Mouse (Mus musculus): ENCODE measurements at regions not wholly inside any gene's neighbourhood (a gene's known extent, or its start where the extent isn't known, plus 50 kb on each side); places are given as distances from the start of the nearest gene placed in this dataset.

DNA sequence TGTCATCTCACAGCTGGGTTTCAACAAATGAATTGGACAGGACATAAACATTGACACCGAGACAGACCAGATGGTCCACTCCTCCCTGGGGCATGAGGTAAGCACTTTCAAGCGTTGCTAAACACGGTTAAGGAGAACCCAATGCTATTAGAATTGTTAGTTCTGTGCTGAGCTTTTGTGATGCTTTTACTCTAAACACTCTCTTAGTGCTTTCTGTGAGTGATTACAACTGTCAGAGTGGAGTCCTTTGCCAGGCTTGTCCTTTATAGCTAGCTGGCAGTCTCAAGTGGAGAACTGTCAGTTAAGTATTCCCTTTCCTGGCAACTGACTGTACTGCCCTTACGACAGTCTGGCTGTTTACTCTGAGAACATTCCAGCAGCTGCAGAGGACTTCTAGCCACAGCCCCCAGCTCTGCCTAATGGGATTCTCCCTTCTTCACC lies 95.6 kb upstream of the Ccng1 start:
- Histone ChIP-seq H3K27ac (replicated peaks) (no peak overlapping the region), H3K36me3 (no peaks in the 10 kb centered on the region), H3K9me3 (replicated peaks) (no peaks in the 10 kb centered on the region), H3K27me3 (replicated peaks) (no peaks in the 10 kb centered on the region), H3K4me1 (no peaks in the 10 kb centered on the region), H3K4me3 (replicated peaks) (no peak overlapping the region), H3K4me2 (no peak overlapping the region), H3K9ac (replicated peaks) (no peak overlapping the region)
- WGBS = 45% methylated on average over 4 of the region's 4 CpGs
- peak; percentile 41 for ATAC-seq (ENCODE audit: low FRiP score)

DNA sequence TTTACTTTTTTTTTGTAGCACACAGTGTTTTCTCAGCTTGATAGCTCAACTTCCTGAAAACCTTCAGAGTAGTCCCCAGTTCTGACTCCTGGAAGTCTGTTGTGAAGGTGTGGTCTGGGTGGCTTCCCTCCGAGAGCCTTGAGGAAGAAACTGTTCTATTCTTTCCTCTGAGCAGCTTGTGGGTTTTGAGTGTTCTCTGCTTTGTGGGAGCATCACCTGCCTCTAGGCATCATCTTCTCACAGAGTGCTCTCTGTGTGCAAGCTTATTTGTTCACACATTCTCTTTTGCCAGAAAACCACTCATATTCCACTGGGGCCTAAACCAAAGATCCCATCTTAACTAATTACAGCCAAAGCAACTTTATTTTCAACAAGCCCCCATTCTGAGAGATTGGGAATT lies 91.5 kb upstream of the Ccng1 start:
- H3K9me3 ChIP-seq (replicated peaks) = no peaks in the 10 kb centered on the region
- whole genome bisulfite sequencing = 87% methylated on average over 1 of the region's 1 CpGs
- no peak overlapping the region for H3K27ac ChIP-seq (replicated peaks)
- H3K4me2 ChIP-seq = no peak overlapping the region
- H3K9ac ChIP-seq (replicated peaks) = no peak overlapping the region
- H3K4me1 ChIP-seq = no peaks in the 10 kb centered on the region
- no peaks in the 10 kb centered on the region for H3K27me3 ChIP-seq (replicated peaks)
- H3K36me3 ChIP-seq = no peaks in the 10 kb centered on the region
- no peak for ATAC-seq (ENCODE audit: low FRiP score)
- H3K4me3 ChIP-seq (replicated peaks) = no peak overlapping the region

DNA sequence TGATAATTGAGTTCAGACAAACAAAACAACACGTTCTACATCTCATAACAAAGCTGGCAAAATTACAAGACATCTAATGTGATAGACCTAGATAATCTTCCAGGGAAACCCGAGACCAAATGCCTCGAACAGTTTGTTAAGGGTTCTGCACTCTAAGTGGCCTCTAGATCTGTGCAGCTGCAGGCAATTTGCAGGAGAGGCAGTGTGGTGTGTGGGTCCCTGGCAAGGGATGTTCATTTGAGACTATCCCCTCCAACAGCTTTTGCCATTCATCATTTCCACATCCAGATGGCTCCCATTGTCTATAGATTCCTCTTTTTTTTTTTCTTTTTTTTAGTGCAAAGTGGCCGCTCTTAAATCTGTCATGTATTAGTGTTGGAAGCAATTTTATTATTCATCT lies 80.3 kb upstream of the Ccng1 start:
- Histone ChIP-seq H3K27me3 (replicated peaks) (no peaks in the 10 kb centered on the region), H3K9ac (replicated peaks) (no peak overlapping the region), H3K4me3 (replicated peaks) (no peak overlapping the region), H3K4me1 (no peaks in the 10 kb centered on the region), H3K27ac (replicated peaks) (no peak overlapping the region), H3K36me3 (no peaks in the 10 kb centered on the region), H3K4me2 (no peak overlapping the region), H3K9me3 (replicated peaks) (peaks cover 3% of the 10 kb centered on the region; the same call in 1 of the 2 replicates)
- 60% methylated on average over 4 of the region's 4 CpGs for WGBS
- ATAC-seq (ENCODE audit: low FRiP score) = no peak
